17 mouse cellular contexts compared by ENCODE assay signal in genomic region chr5:139229716-139230115, GRCm38 (mm10).
"Had no signal": no experiment of that assay in that cellular context is flagged by ENCODE, and none has a peak within 500 bp of the region (broad histone marks: within the 10 kb centered on the region; RNA-seq: fewer than 3 reads in every experiment).

No protein-coding gene starts in this region.

- H3K4me3 ChIP-seq: layer of hippocampus, adult 2 months; left cerebral cortex, adult 2 months; liver, embryonic 13.5 days; megakaryocyte, embryonic 14.5 days; stomach, embryonic 15.5 days had no signal

- H3K4me1 ChIP-seq: stomach, embryonic 15.5 days had no signal

- DNase-seq: kidney, adult 2 months; kidney, postnatal 25 days; layer of hippocampus, postnatal 36 days; liver, embryonic 13.5 days; lung, adult 2 months; lung, postnatal 14 days; midbrain, embryonic 14.5 days; right cerebral cortex, adult 18-20 months; right cerebral cortex, postnatal 25 days; spleen, adult 18-20 months; thymus, adult 18-20 months; thymus, postnatal 36 days had no signal

- H3K27ac ChIP-seq: kidney, postnatal 0 days; liver, embryonic 13.5 days; stomach, embryonic 15.5 days had no signal
